Mouse (Mus musculus): ENCODE results near the gene Usp11.

GRCm38 (mm10) chrX:20692616-20693015 is 11.1 kb upstream of the Usp11 start:
- no peak for TF ChIP-seq CTCF (IDR thresholded peaks at IDR 0.05; ENCODE audit: insufficient read depth, low read depth, low read length)
- no peak for TF ChIP-seq POLR2A (IDR thresholded peaks at IDR 0.05; ENCODE audit: insufficient read depth, low read depth, low read length)

Measured in olfactory bulb, adult 2 months (tissue).